Mouse (Mus musculus) liver, postnatal 0 days (tissue): ENCODE results near the gene Zdhhc3. TPM values are rescaled to one million over a fixed set of nuclear protein-coding genes. Genes with fewer than 3 reads are reported as not detected.

ENCODE experiments used
- ATAC-seq: fragments of 200-750 bp; cut with Nextera tagmentation; 2 replicates; pipeline ENCODE4 v1.8.0; 2017; ENCODE audit warnings: mild to moderate bottlenecking, moderate library complexity
- DNase-seq: peaks from one replicate; pipeline ENCODE4 v3.0.0-alpha.2; 2016
- H3K27ac ChIP-seq: fragments of 300-500 bp; sonication (generic); 2 replicates; pipeline ENCODE4 v1.5.1; 2014; ENCODE audit warnings: antibody characterized with exemption, moderate library complexity, mild to moderate bottlenecking, low read depth
- H3K27me3 ChIP-seq: fragments of 300-500 bp; sonication (generic); 2 replicates; pipeline ENCODE4 v1.6.1; 2014; ENCODE audit warnings: low read length, control low read depth, mixed read lengths; ENCODE audit not compliant: insufficient read depth
- H3K36me3 ChIP-seq: fragments of 300-500 bp; sonication (generic); replicated peaks from 2 replicates; pipeline ENCODE4 v1.6.1; 2014; ENCODE audit warnings: mild to moderate bottlenecking, control low read depth, low read length, moderate library complexity, mixed read lengths; ENCODE audit not compliant: insufficient read depth
- H3K4me1 ChIP-seq: fragments of 300-500 bp; sonication (generic); 2 replicates; pipeline ENCODE4 v1.6.1; 2014; ENCODE audit warnings: antibody characterized with exemption, mild to moderate bottlenecking, control low read depth; ENCODE audit not compliant: insufficient read depth
- H3K4me2 ChIP-seq: fragments of 300-500 bp; sonication (generic); 2 replicates; pipeline ENCODE4 v1.6.1; 2014; ENCODE audit warnings: low read depth, mild to moderate bottlenecking, low read length, moderate library complexity, mixed read lengths
- H3K4me3 ChIP-seq: fragments of 300-500 bp; sonication (generic); 2 replicates; pipeline ENCODE4 v1.5.1; 2014; ENCODE audit warnings: low read depth, low read length
- H3K9ac ChIP-seq: fragments of 300-500 bp; sonication (generic); replicated peaks from 2 replicates; pipeline ENCODE4 v1.6.1; 2014; ENCODE audit warnings: mild to moderate bottlenecking, moderate library complexity
- H3K9me3 ChIP-seq: fragments of 300-500 bp; sonication (generic); 2 replicates; pipeline ENCODE4 v1.6.1; 2016; ENCODE audit warnings: mild to moderate bottlenecking, control low read depth, low read length, mixed read lengths
- CTCF ChIP-seq: sonication (generic); IDR thresholded peaks from 2 replicates; pipeline ENCODE4 v1.5.1; 2016; ENCODE audit warnings: antibody characterized with exemption, low read depth
- EP300 ChIP-seq: IDR thresholded peaks from 2 replicates; pipeline ENCODE4 v1.6.1; 2016; ENCODE audit warnings: antibody characterized with exemption, low read depth, mild to moderate bottlenecking
- WGBS: fragments of 180-500 bp; shearing (Covaris S2); extraction: QIAGEN DNeasy Blood & Tissue Kit; methylation state at CpG from one replicate; pipeline ENCODE4 v1.1.7; 2014; ENCODE audit not compliant: insufficient replicate concordance; 5-methylcytosine and 5-hydroxymethylcytosine counted together
- polyA plus RNA-seq: library from polyadenylated mRNA; unstranded; fragments of >200 nt; fragmentation: Nextera tagmentation; extraction: Ambion mirVana; gene quantifications from 2 replicates; pipeline ENCODE4 v1.2.1, GENCODE M21; 2015

Zdhhc3 gene
- polyA plus RNA-seq, 1 experiment from 2014 or later, result 19.1 TPM

- 0 out of 2 replicates have a peak, but pooled peaks cover 2% of the 10 kb centered on the region for H3K4me1 ChIP-seq
- H3K4me2 ChIP-seq, result no peak overlapping the region
- H3K9ac ChIP-seq, result no peak overlapping the region
- no peak overlapping the region for H3K4me3 ChIP-seq
- DNase-seq, result no peak
- H3K36me3 ChIP-seq, result peaks cover 78% of the 10 kb centered on the region
- 63% methylated on average over 1 of the region's 1 CpGs for WGBS
- TF ChIP-seq CTCF, result no peak
- no peak for TF ChIP-seq EP300
- ATAC-seq, result no peak
- H3K27me3 ChIP-seq, result no peaks in the 10 kb centered on the region
- H3K9me3 ChIP-seq, result no peaks in the 10 kb centered on the region
- H3K27ac ChIP-seq, result no peak overlapping the region
Measured at GRCm38 (mm10) chr9:123085373-123085772, 27.6 kb downstream of the Zdhhc3 start.

- peaks cover 61% of the 10 kb centered on the region for H3K36me3 ChIP-seq
- no peak overlapping the region for H3K4me3 ChIP-seq
- WGBS, result 86% methylated on average over 1 of the region's 1 CpGs
- ATAC-seq, result no peak
- TF ChIP-seq CTCF (no peak), EP300 (no peak)
- H3K9me3 ChIP-seq, result no peaks in the 10 kb centered on the region
- no peak overlapping the region for H3K27ac ChIP-seq
- H3K9ac ChIP-seq, result no peak overlapping the region
- 0 out of 2 replicates have a peak, but pooled peaks cover under 1% of the 10 kb centered on the region for H3K4me1 ChIP-seq
- no peak overlapping the region for H3K4me2 ChIP-seq
- no peak for DNase-seq
- no peaks in the 10 kb centered on the region for H3K27me3 ChIP-seq
Measured at GRCm38 (mm10) chr9:123080796-123081195, 32.2 kb downstream of the Zdhhc3 start.

- Histone ChIP-seq H3K4me1 (no peaks in the 10 kb centered on the region), H3K9me3 (no peaks in the 10 kb centered on the region), H3K27me3 (no peaks in the 10 kb centered on the region), H3K36me3 (peaks cover 57% of the 10 kb centered on the region), H3K4me2 (no peak overlapping the region), H3K9ac (no peak overlapping the region), H3K4me3 (no peak overlapping the region), H3K27ac (no peak overlapping the region)
- 88% methylated on average over 7 of the region's 7 CpGs for WGBS
- ATAC-seq (no peak), DNase-seq (no peak)
- no peak for TF ChIP-seq EP300
- no peak for TF ChIP-seq CTCF
Measured at GRCm38 (mm10) chr9:123080355-123080754, 32.6 kb downstream of the Zdhhc3 start.

GRCm38 (mm10) chr9:123079149-123079548 is 33.9 kb downstream of the Zdhhc3 start:
- TF ChIP-seq EP300 (no peak), CTCF (no peak)
- H3K36me3 ChIP-seq, result peaks cover 52% of the 10 kb centered on the region
- H3K4me2 ChIP-seq, result no peak overlapping the region
- no peak overlapping the region for H3K9ac ChIP-seq
- 68% methylated on average over 5 of the region's 5 CpGs for WGBS
- H3K27me3 ChIP-seq, result no peaks in the 10 kb centered on the region
- no peaks in the 10 kb centered on the region for H3K4me1 ChIP-seq
- ATAC-seq, result peak; percentile 61
- H3K9me3 ChIP-seq, result no peaks in the 10 kb centered on the region
- DNase-seq, result no peak
- H3K4me3 ChIP-seq, result no peak overlapping the region
- no peak overlapping the region for H3K27ac ChIP-seq

- DNase-seq (no peak), ATAC-seq (no peak)
- Histone ChIP-seq H3K9me3 (no peaks in the 10 kb centered on the region), H3K36me3 (no peaks in the 10 kb centered on the region), H3K9ac (no peak overlapping the region), H3K27ac (no peak overlapping the region), H3K4me1 (no peaks in the 10 kb centered on the region; the same call in 1 of the 2 replicates), H3K27me3 (no peaks in the 10 kb centered on the region), H3K4me3 (no peak overlapping the region), H3K4me2 (no peak overlapping the region)
- TF ChIP-seq CTCF, result no peak
- no peak for TF ChIP-seq EP300
- WGBS, result 39% methylated on average over 3 of the region's 3 CpGs
Measured at GRCm38 (mm10) chr9:123060172-123060571, 52.8 kb downstream of the Zdhhc3 start.

GRCm38 (mm10) chr9:123058724-123059292 is 54.2 kb downstream of the Zdhhc3 start:
- TF ChIP-seq EP300 (no peak), CTCF (no peak; the same call in 1 of the 2 replicates)
- Histone ChIP-seq H3K27ac (no peak overlapping the region), H3K9me3 (no peaks in the 10 kb centered on the region), H3K4me2 (no peak overlapping the region), H3K4me3 (no peak overlapping the region), H3K27me3 (no peaks in the 10 kb centered on the region), H3K36me3 (no peaks in the 10 kb centered on the region), H3K4me1 (no peaks in the 10 kb centered on the region; the same call in 1 of the 2 replicates), H3K9ac (no peak overlapping the region)
- DNase-seq, result peak; percentile 31
- ATAC-seq, result no peak

GRCm38 (mm10) chr9:123047665-123048064 is 65.3 kb downstream of the Zdhhc3 start:
- WGBS, result 33% methylated on average over 1 of the region's 1 CpGs
- no peak for ATAC-seq
- no peak for TF ChIP-seq EP300
- TF ChIP-seq CTCF, result no peak

More at GRCm38 (mm10) chr9:123047665-123048064, 65.3 kb downstream of the Zdhhc3 start:
- Histone ChIP-seq H3K27ac (no peak overlapping the region), H3K9ac (no peak overlapping the region), H3K27me3 (no peaks in the 10 kb centered on the region), H3K4me2 (no peak overlapping the region), H3K4me1 (no peaks in the 10 kb centered on the region), H3K36me3 (no peaks in the 10 kb centered on the region), H3K9me3 (no peaks in the 10 kb centered on the region), H3K4me3 (no peak overlapping the region)
- DNase-seq, result no peak
